Mouse (Mus musculus) ES-E14 (cell line): ENCODE measurements around the gene Ccdc8.

Source experiments
- CHD2 ChIP-seq: IDR thresholded peaks from 2 replicates; pipeline ENCODE4 v1.6.1; 2014; ENCODE audit warnings: mild to moderate bottlenecking, low read depth, low read length, inconsistent platforms
- HCFC1 ChIP-seq: IDR thresholded peaks from 2 replicates; pipeline ENCODE4 v1.6.1; 2012; ENCODE audit warnings: low read length, inconsistent platforms, borderline replicate concordance; ENCODE audit not compliant: insufficient read depth
- MAFK ChIP-seq: IDR thresholded peaks from 2 replicates; pipeline ENCODE4 v1.6.1; 2014; ENCODE audit warnings: mild to moderate bottlenecking, low read depth, low read length, inconsistent platforms; ENCODE audit not compliant: insufficient read depth

- TF ChIP-seq MAFK (no peak), HCFC1 (no peak), CHD2 (no peak)
These were observed 33.0 kb downstream of the Ccdc8 start for GRCm38 (mm10) chr7:17025505-17025894.
